Comparison of ENCODE assay signal across 13 mouse cellular contexts in the genomic region with DNA sequence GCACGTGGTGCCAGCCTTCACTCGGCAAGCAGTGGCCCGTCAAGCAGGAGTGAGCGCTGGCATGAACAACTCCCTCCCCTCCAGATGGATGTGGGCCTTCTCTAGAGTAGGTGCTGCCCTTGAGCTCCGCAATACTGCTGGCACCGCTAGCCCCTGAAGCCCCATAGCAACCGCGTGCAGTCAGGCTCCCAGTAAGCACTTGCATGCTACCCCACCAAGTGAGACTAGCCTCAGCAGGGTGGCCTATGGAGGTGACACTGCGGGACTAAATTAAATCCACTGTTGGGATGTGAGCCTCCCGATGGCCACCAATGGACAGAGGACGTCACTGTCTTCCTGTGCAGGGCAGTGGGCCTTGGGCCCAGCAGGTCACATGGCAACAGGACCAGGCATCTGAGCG. TPM values are rescaled to one million over a fixed set of nuclear protein-coding genes. Genes with fewer than 3 reads are reported as not detected.
A peak's percentile ranks its signal among the peaks of the same experiment; 100 is the strongest.
DNase-seq lines count a peak whose midpoint lies in the region; ATAC-seq lines count a peak whose summit lies in the region.
"Had no signal": no experiment of that assay in that cellular context is flagged by ENCODE, and none has a peak within 500 bp of the region (broad histone marks: within the 10 kb centered on the region; RNA-seq: fewer than 3 reads in every experiment).

No protein-coding gene starts in this region.

- ATAC-seq in limb, embryonic 12.5 days (ENCODE audit: insufficient number of reproducible peaks, insufficient read depth, low FRiP score, low TSS enrichment, low read depth), result no peak
- no peak for ATAC-seq in intestine, embryonic 15.5 days
- no peak for ATAC-seq in frontal cortex, adult (ENCODE audit: low TSS enrichment)
- ATAC-seq: intestine, postnatal 0 days had no signal

- no peak overlapping the region for H3K4me3 ChIP-seq in limb, embryonic 12.5 days (replicated peaks)
- no peak overlapping the region for H3K4me3 ChIP-seq in intestine, embryonic 15.5 days (replicated peaks)
- H3K4me3 ChIP-seq: heart, embryonic 13.5 days; limb, embryonic 13.5 days had no signal

- 0 out of 2 replicates have a peak overlapping the region, but pooled peaks have one; percentile 90 for H3K27ac ChIP-seq in limb, embryonic 12.5 days
- H3K27ac ChIP-seq in intestine, embryonic 15.5 days, result no peak overlapping the region

- intact Hi-C loops in left cerebral cortex, postnatal 10 days (cut with DNase I), result loop anchor here (5.0 kb wide), 1 partner anchor 47 kb away; no protein-coding TSS in a partner anchor

- H3K27me3 ChIP-seq in limb, embryonic 12.5 days, result peaks cover 7% of the 10 kb centered on the region; the same call in 1 of the 2 replicates
- no peaks in the 10 kb centered on the region for H3K27me3 ChIP-seq in intestine, embryonic 15.5 days (replicated peaks)
- H3K27me3 ChIP-seq: heart, embryonic 13.5 days; limb, embryonic 13.5 days had no signal

- peak; percentile 59 for DNase-seq in adrenal gland, postnatal 14 days
- DNase-seq in adrenal gland, postnatal 10 days, result no peak
- DNase-seq in retina, postnatal 1 day, result peak; percentile 58
- no peak for DNase-seq in retina, embryonic 14.5 days (ENCODE audit: low spot score)
- no peak for DNase-seq in left cerebral cortex, postnatal 10 days (ENCODE audit: extremely low spot score in 1 of 2, low spot score in 2 of 2)
- DNase-seq: adrenal gland, adult 2 months; spleen, adult 18-20 months had no signal

- H3K9ac ChIP-seq in limb, embryonic 12.5 days (replicated peaks), result no peak overlapping the region
- no peak overlapping the region for H3K9ac ChIP-seq in intestine, embryonic 15.5 days

- H3K4me1 ChIP-seq in limb, embryonic 12.5 days (replicated peaks), result peaks cover 74% of the 10 kb centered on the region
- H3K4me1 ChIP-seq in intestine, embryonic 15.5 days (replicated peaks), result peaks cover 46% of the 10 kb centered on the region

- WGBS in limb, embryonic 12.5 days, result 71% methylated on average over 12 of the region's 12 CpGs
- WGBS in intestine, embryonic 15.5 days, result 74% methylated on average over 12 of the region's 12 CpGs

- H3K36me3 ChIP-seq in limb, embryonic 12.5 days, result no peaks in the 10 kb centered on the region
- H3K36me3 ChIP-seq in intestine, embryonic 15.5 days, result no peaks in the 10 kb centered on the region
- H3K36me3 ChIP-seq: heart, embryonic 13.5 days; limb, embryonic 13.5 days had no signal

- H3K9me3 ChIP-seq in limb, embryonic 12.5 days, result no peaks in the 10 kb centered on the region
- no peaks in the 10 kb centered on the region for H3K9me3 ChIP-seq in intestine, embryonic 15.5 days
- H3K9me3 ChIP-seq: heart, embryonic 13.5 days; limb, embryonic 13.5 days had no signal

- H3K4me2 ChIP-seq in limb, embryonic 12.5 days, result no peak overlapping the region
- H3K4me2 ChIP-seq in intestine, embryonic 15.5 days (replicated peaks), result no peak overlapping the region
- H3K4me2 ChIP-seq: heart, embryonic 13.5 days had no signal

RNA-seq across cellular contexts. Expression of a gene that starts 41.2 kb away (rescaled TPM):
- 31.5 and 31.7 TPM in 2 replicates for total RNA-seq in adrenal gland, postnatal 14 days (2021)
- total RNA-seq in adrenal gland, postnatal 10 days (2021), result 10 to 100 TPM; 30.0 to 30.7 TPM
- 3.3 and 3.9 TPM in 2 replicates for polyA plus RNA-seq in limb, embryonic 12.5 days (2016; fragmentation: Nextera tagmentation; extraction: Ambion mirVana)
- 2.8 and 3.8 TPM in 2 replicates for polyA plus RNA-seq in intestine, embryonic 15.5 days (2015; fragmentation: Nextera tagmentation; extraction: Ambion mirVana)
- total RNA-seq in left cerebral cortex, postnatal 10 days (2021), result 10 to 100 TPM; 29.1 to 31.1 TPM

RNA-seq across cellular contexts. Expression of a gene that starts 41.5 kb away (rescaled TPM):
- 92.3 and 93.2 TPM in 2 replicates for total RNA-seq in adrenal gland, postnatal 14 days (2021)
- total RNA-seq in adrenal gland, postnatal 10 days (2021), result 10 to 100 TPM; 81.3 to 90.7 TPM
- 94.2 and 97.4 TPM in 2 replicates for polyA plus RNA-seq in limb, embryonic 12.5 days (2016; fragmentation: Nextera tagmentation; extraction: Ambion mirVana)
- 91.7 and 97.9 TPM in 2 replicates for polyA plus RNA-seq in intestine, embryonic 15.5 days (2015; fragmentation: Nextera tagmentation; extraction: Ambion mirVana)
- 100 to 1,000 TPM; 121 to 127 TPM for total RNA-seq in left cerebral cortex, postnatal 10 days (2021)

RNA-seq across cellular contexts. Expression of a gene that starts 54.6 kb away (rescaled TPM):
- 21.6 and 23.0 TPM in 2 replicates for total RNA-seq in adrenal gland, postnatal 14 days (2021)
- 10 to 100 TPM; 19.8 to 22.1 TPM for total RNA-seq in adrenal gland, postnatal 10 days (2021)
- polyA plus RNA-seq in limb, embryonic 12.5 days (2016; fragmentation: Nextera tagmentation; extraction: Ambion mirVana), result 5.2 and 6.6 TPM in 2 replicates
- polyA plus RNA-seq in intestine, embryonic 15.5 days (2015; fragmentation: Nextera tagmentation; extraction: Ambion mirVana), result 8.7 and 9.3 TPM in 2 replicates
- total RNA-seq in left cerebral cortex, postnatal 10 days (2021), result 10 to 100 TPM; 58.9 to 59.6 TPM

Comparison
In these comparisons a context has a peak if more than half of its experiments do, and no peak if none do; other contexts are left out.
1. DNase-seq: peak in adrenal gland, postnatal 14 days (single experiment) and retina, postnatal 1 day (single experiment); none in adrenal gland, postnatal 10 days (single experiment), retina, embryonic 14.5 days (single experiment) and left cerebral cortex, postnatal 10 days (0 of 2).